Mouse (Mus musculus) midbrain, postnatal 0 days (tissue): ENCODE measurements around the gene B3galt6. TPM values are rescaled to one million over a fixed set of nuclear protein-coding genes. Genes with fewer than 3 reads are reported as not detected.

ENCODE experiments used
- ATAC-seq: fragments of 200-750 bp; cut with Nextera tagmentation; 2 replicates; pipeline ENCODE4 v1.8.0; 2017; ENCODE audit warnings: moderate number of reproducible peaks, mild to moderate bottlenecking, moderate TSS enrichment, moderate library complexity; ENCODE audit not compliant: low FRiP score
- DNase-seq: peaks from one replicate; pipeline ENCODE4 v3.0.0-alpha.2; 2015; ENCODE audit warnings: low spot score
- H3K27ac ChIP-seq: fragments of 300-500 bp; sonication (generic); 2 replicates; pipeline ENCODE4 v1.5.1; 2014; ENCODE audit warnings: low read depth, mild to moderate bottlenecking, low read length, mixed read lengths
- H3K27me3 ChIP-seq: fragments of 300-500 bp; sonication (generic); 2 replicates; pipeline ENCODE4 v1.6.1; 2014; ENCODE audit warnings: low read length, control low read depth, mixed read lengths; ENCODE audit not compliant: insufficient read depth
- H3K36me3 ChIP-seq: fragments of 300-500 bp; sonication (generic); 2 replicates; pipeline ENCODE4 v1.6.1; 2014; ENCODE audit warnings: low read length, control low read depth, mixed read lengths; ENCODE audit not compliant: insufficient read depth
- H3K4me1 ChIP-seq: fragments of 300-500 bp; sonication (generic); 2 replicates; pipeline ENCODE4 v1.6.1; 2014; ENCODE audit warnings: mild to moderate bottlenecking, control low read depth, antibody characterized with exemption, low read length, mixed read lengths; ENCODE audit not compliant: insufficient read depth
- H3K4me2 ChIP-seq: fragments of 300-500 bp; sonication (generic); 2 replicates; pipeline ENCODE4 v1.6.1; 2014; ENCODE audit warnings: low read depth, mild to moderate bottlenecking, low read length, mixed read lengths; ENCODE audit not compliant: poor library complexity, severe bottlenecking
- H3K4me3 ChIP-seq: fragments of 300-500 bp; sonication (generic); 2 replicates; pipeline ENCODE4 v1.5.1; 2014; ENCODE audit warnings: low read depth, mild to moderate bottlenecking, low read length, moderate library complexity
- H3K9ac ChIP-seq: fragments of 300-500 bp; sonication (generic); replicated peaks from 2 replicates; pipeline ENCODE4 v1.6.1; 2014; ENCODE audit warnings: mild to moderate bottlenecking, low read length, moderate library complexity, mixed read lengths; ENCODE audit not compliant: poor library complexity, severe bottlenecking
- H3K9me3 ChIP-seq: fragments of 300-500 bp; sonication (generic); 2 replicates; pipeline ENCODE4 v1.6.1; 2016; ENCODE audit warnings: low read length, control low read depth
- CTCF ChIP-seq: IDR thresholded peaks from 2 replicates; pipeline ENCODE4 v1.5.1; 2016; ENCODE audit warnings: antibody characterized with exemption, mild to moderate bottlenecking
- WGBS: fragments of 180-500 bp; shearing (Covaris S2); extraction: QIAGEN DNeasy Blood & Tissue Kit; methylation state at CpG from one replicate; pipeline ENCODE4 v1.1.7; 2014; 5-methylcytosine and 5-hydroxymethylcytosine counted together
- polyA plus RNA-seq: library from polyadenylated mRNA; unstranded; fragments of >200 nt; fragmentation: Nextera tagmentation; extraction: Ambion mirVana; gene quantifications from 2 replicates; pipeline ENCODE4 v1.2.1, GENCODE M21; 2015
- total RNA-seq: library from RNA; depleted of rRNA; stranded (reverse); fragments of >200 nt; gene quantifications from 2 replicates; pipeline ENCODE4 v1.2.3, GENCODE M21; 2014

Gene B3galt6
- total and polyA plus RNA-seq, 2 experiments from 2014 or later = 31.1 to 57.2 TPM

- Histone ChIP-seq H3K4me1 (no peaks in the 10 kb centered on the region), H3K4me2 (no peak overlapping the region), H3K9ac (no peak overlapping the region), H3K36me3 (peaks cover 21% of the 10 kb centered on the region), H3K27ac (no peak overlapping the region), H3K4me3 (no peak overlapping the region), H3K9me3 (no peaks in the 10 kb centered on the region), H3K27me3 (no peaks in the 10 kb centered on the region)
- DNase-seq (no peak), ATAC-seq (no peak)
- TF ChIP-seq CTCF = no peak
- WGBS = 86% methylated on average over 9 of the region's 9 CpGs
Observed at GRCm38 (mm10) chr4:156023520-156023919, 31.1 kb upstream of the B3galt6 start.

GRCm38 (mm10) chr4:156021942-156022419, 29.5 kb upstream of the B3galt6 start:
- no peak for TF ChIP-seq CTCF
- H3K36me3 ChIP-seq = peaks cover 8% of the 10 kb centered on the region
- H3K27me3 ChIP-seq = no peaks in the 10 kb centered on the region
- H3K4me2 ChIP-seq = no peak overlapping the region
- H3K4me1 ChIP-seq = no peaks in the 10 kb centered on the region
- no peaks in the 10 kb centered on the region for H3K9me3 ChIP-seq
- no peak overlapping the region for H3K27ac ChIP-seq
- no peak overlapping the region for H3K4me3 ChIP-seq
- ATAC-seq = no peak
- 84% methylated on average over 9 of the region's 9 CpGs for WGBS
- DNase-seq = no peak
- no peak overlapping the region for H3K9ac ChIP-seq

GRCm38 (mm10) chr4:156021381-156021780, 28.9 kb upstream of the B3galt6 start:
- H3K4me3 ChIP-seq = no peak overlapping the region
- ATAC-seq = no peak
- H3K27ac ChIP-seq = no peak overlapping the region
- no peaks in the 10 kb centered on the region for H3K27me3 ChIP-seq
- H3K36me3 ChIP-seq = peaks cover 10% of the 10 kb centered on the region
- no peaks in the 10 kb centered on the region for H3K9me3 ChIP-seq
- no peak overlapping the region for H3K9ac ChIP-seq
- H3K4me1 ChIP-seq = no peaks in the 10 kb centered on the region
- TF ChIP-seq CTCF = no peak
- 86% methylated on average over 3 of the region's 3 CpGs for WGBS
- no peak for DNase-seq
- H3K4me2 ChIP-seq = no peak overlapping the region

GRCm38 (mm10) chr4:156019771-156020170, 27.3 kb upstream of the B3galt6 start:
- Histone ChIP-seq H3K4me3 (no peak overlapping the region), H3K4me2 (no peak overlapping the region), H3K4me1 (no peaks in the 10 kb centered on the region), H3K27ac (no peak overlapping the region), H3K27me3 (no peaks in the 10 kb centered on the region), H3K9ac (no peak overlapping the region), H3K36me3 (peaks cover 20% of the 10 kb centered on the region), H3K9me3 (no peaks in the 10 kb centered on the region)
- ATAC-seq = no peak
- no peak for TF ChIP-seq CTCF
- DNase-seq = no peak
- 90% methylated on average over 12 of the region's 12 CpGs for WGBS

GRCm38 (mm10) chr4:156014436-156014835, 22.0 kb upstream of the B3galt6 start:
- Histone ChIP-seq H3K4me1 (no peaks in the 10 kb centered on the region), H3K9me3 (no peaks in the 10 kb centered on the region), H3K4me3 (no peak overlapping the region), H3K27ac (no peak overlapping the region), H3K36me3 (peaks cover 43% of the 10 kb centered on the region), H3K4me2 (no peak overlapping the region), H3K9ac (no peak overlapping the region), H3K27me3 (no peaks in the 10 kb centered on the region)
- 93% methylated on average over 2 of the region's 2 CpGs for WGBS
- no peak for TF ChIP-seq CTCF
- DNase-seq = no peak
- no peak for ATAC-seq

- Histone ChIP-seq H3K27me3 (no peaks in the 10 kb centered on the region), H3K9me3 (no peaks in the 10 kb centered on the region), H3K4me3 (no peak within 1 kb of the TSS), H3K36me3 (peaks cover 51% of the 10 kb centered on the region), H3K9ac (no peak within 1 kb of the TSS), H3K4me2 (no peak within 1 kb of the TSS), H3K4me1 (no peaks in the 10 kb centered on the region), H3K27ac (no peak within 1 kb of the TSS)
- no peak for ATAC-seq
- no peak for TF ChIP-seq CTCF
- WGBS = 88% methylated on average over 8 of the region's 8 CpGs
- no peak for DNase-seq
Observed at GRCm38 (mm10) chr4:156013637-156014036, 21.2 kb upstream of the B3galt6 start, which contains the start of gene Tnfrsf4. Gene Tnfrsf4 (plus strand): TSS chr4:156013843.
